In the genomic region with DNA sequence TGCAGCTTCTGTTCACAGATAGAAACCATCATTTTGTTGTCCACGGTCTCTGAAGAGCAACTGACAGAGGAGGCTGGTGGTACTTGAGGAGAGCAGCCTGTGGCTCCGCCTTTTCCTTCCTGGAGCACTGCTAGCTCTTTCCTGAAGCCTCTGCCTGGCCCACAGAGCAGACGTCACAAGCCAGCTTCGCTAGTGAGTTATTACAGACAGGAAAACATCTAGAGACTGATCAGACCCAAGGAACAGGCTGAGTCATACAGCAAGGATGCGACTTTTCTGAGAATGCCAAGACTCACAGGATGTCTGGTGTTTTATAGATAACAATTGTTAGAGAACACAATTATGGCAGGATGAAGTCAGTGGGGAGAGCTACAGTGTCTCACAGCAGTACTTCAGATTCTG, we compare ENCODE assay signal across 8 mouse cellular contexts. TPM values are rescaled to one million over a fixed set of nuclear protein-coding genes. Genes with fewer than 3 reads are reported as not detected.
DNase-seq lines count a peak whose midpoint lies in the region; ATAC-seq and TF ChIP-seq lines count a peak whose summit lies in the region.

Gene Gm49391, minus strand, starts transcription at position 72 of the 402 bp plus-strand sequence.
Gene Ctla2a, minus strand, starts transcription at position 126 of the 402 bp plus-strand sequence.

- no peaks in the 10 kb centered on the region for H3K4me1 ChIP-seq in stomach, embryonic 14.5 days (ENCODE audit: control insufficient read depth, insufficient read depth, low read length)
- no peaks in the 10 kb centered on the region for H3K4me1 ChIP-seq in stomach, postnatal 0 days (replicated peaks; ENCODE audit: control insufficient read depth, insufficient read depth)
- H3K4me1 ChIP-seq in kidney, postnatal 0 days (replicated peaks; ENCODE audit: insufficient read depth, low read length) = no peaks in the 10 kb centered on the region

- no peak within 1 kb of the TSS for H3K4me3 ChIP-seq in stomach, embryonic 14.5 days (ENCODE audit: low read depth, low read length)
- no peak within 1 kb of the TSS for H3K4me3 ChIP-seq in stomach, postnatal 0 days (ENCODE audit: low read depth, low read length)
- no peak within 1 kb of the TSS for H3K4me3 ChIP-seq in kidney, postnatal 0 days (replicated peaks; ENCODE audit: low read depth, low read length)
- H3K4me3 ChIP-seq in layer of hippocampus, adult 2 months = no peak within 1 kb of the TSS; the same call in 1 of the 2 replicates

- WGBS in stomach, embryonic 14.5 days = 55% methylated on average over 5 of the region's 5 CpGs
- 56% methylated on average over 5 of the region's 5 CpGs for WGBS in stomach, postnatal 0 days
- WGBS in kidney, postnatal 0 days = 54% methylated on average over 5 of the region's 5 CpGs

- peak; percentile 53; the same call in 1 of the 2 replicates for ATAC-seq in stomach, embryonic 14.5 days (ENCODE audit: insufficient number of reproducible peaks, insufficient read depth, low FRiP score, low read depth)
- ATAC-seq in stomach, postnatal 0 days (ENCODE audit: low FRiP score, low TSS enrichment) = no peak; the same call in 1 of the 2 replicates
- ATAC-seq in kidney, postnatal 0 days (replicated peaks; ENCODE audit: low FRiP score, low read depth) = peak; percentile 43; the same call in 1 of the 2 replicates
- ATAC-seq in megakaryocyte progenitor cell, adult 5-6 weeks (replicated peaks; ENCODE audit: poor library complexity) = peak; percentile 98

- H3K9ac ChIP-seq in stomach, embryonic 14.5 days (replicated peaks; ENCODE audit: low read depth, low read length) = no peak within 1 kb of the TSS
- H3K9ac ChIP-seq in stomach, postnatal 0 days (ENCODE audit: low read length) = no peak within 1 kb of the TSS
- H3K9ac ChIP-seq in kidney, postnatal 0 days (ENCODE audit: low read depth, low read length) = no peak within 1 kb of the TSS

- TF ChIP-seq CTCF in stomach, postnatal 0 days (IDR thresholded peaks at IDR 0.05; ENCODE audit: low read depth) = no peak
- no peak for TF ChIP-seq CTCF in kidney, postnatal 0 days (IDR thresholded peaks at IDR 0.05; ENCODE audit: low read depth)
- TF ChIP-seq CTCF in layer of hippocampus, adult 2 months (conservative IDR thresholded peaks at IDR 0.05) = no peak

- no peak for DNase-seq in stomach, postnatal 0 days (ENCODE audit: low spot score)
- DNase-seq in heart, adult 18-20 months = peak; percentile 56 to 90
- peak; percentile 47 for DNase-seq in kidney, postnatal 0 days (ENCODE audit: low spot score)
- no peak for DNase-seq in adipocyte (ENCODE audit: low spot score)
- no peak for DNase-seq in layer of hippocampus, adult 2 months (ENCODE audit: low spot score in 2 of 2)
- no peak for DNase-seq in right cerebral cortex, postnatal 25 days

- H3K4me2 ChIP-seq in stomach, embryonic 14.5 days (replicated peaks; ENCODE audit: low read depth, low read length) = no peak within 1 kb of the TSS
- no peak within 1 kb of the TSS for H3K4me2 ChIP-seq in stomach, postnatal 0 days (replicated peaks; ENCODE audit: low read depth)
- H3K4me2 ChIP-seq in kidney, postnatal 0 days (ENCODE audit: low read length) = no peak within 1 kb of the TSS

- H3K9me3 ChIP-seq in stomach, embryonic 14.5 days (ENCODE audit: control insufficient read depth, low read depth, low read length) = no peaks in the 10 kb centered on the region
- no peaks in the 10 kb centered on the region for H3K9me3 ChIP-seq in stomach, postnatal 0 days (ENCODE audit: control insufficient read depth, low read length)
- no peaks in the 10 kb centered on the region for H3K9me3 ChIP-seq in kidney, postnatal 0 days (replicated peaks; ENCODE audit: low read length)

- no peaks in the 10 kb centered on the region for H3K36me3 ChIP-seq in stomach, embryonic 14.5 days (ENCODE audit: control insufficient read depth, insufficient read depth, low read length)
- H3K36me3 ChIP-seq in stomach, postnatal 0 days (ENCODE audit: control insufficient read depth, insufficient read depth, low read length) = no peaks in the 10 kb centered on the region
- H3K36me3 ChIP-seq in kidney, postnatal 0 days (ENCODE audit: insufficient read depth, low read length) = no peaks in the 10 kb centered on the region

- H3K27ac ChIP-seq in stomach, embryonic 14.5 days (ENCODE audit: low read length) = no peak within 1 kb of the TSS
- no peak within 1 kb of the TSS; the same call in 1 of the 2 replicates for H3K27ac ChIP-seq in stomach, postnatal 0 days (replicated peaks)
- H3K27ac ChIP-seq in kidney, postnatal 0 days = no peak within 1 kb of the TSS
- H3K27ac ChIP-seq in layer of hippocampus, adult 2 months = no peak within 1 kb of the TSS

- no peak for TF ChIP-seq EP300 in stomach, postnatal 0 days (optimal IDR thresholded peaks at IDR 0.05)

- H3K27me3 ChIP-seq in stomach, embryonic 14.5 days (ENCODE audit: control insufficient read depth, insufficient read depth, low read length) = no peaks in the 10 kb centered on the region
- no peaks in the 10 kb centered on the region for H3K27me3 ChIP-seq in stomach, postnatal 0 days (ENCODE audit: control insufficient read depth, insufficient read depth, low read length)
- H3K27me3 ChIP-seq in kidney, postnatal 0 days (ENCODE audit: insufficient read depth, low read length) = no peaks in the 10 kb centered on the region

RNA-seq across cellular contexts. Expression of gene Gm49391, which starts in this region (rescaled TPM):
- polyA plus RNA-seq in stomach, embryonic 14.5 days (2014; fragmentation: Nextera tagmentation; extraction: Ambion mirVana) = 1.2 and 1.6 TPM in 2 replicates
- polyA plus RNA-seq in stomach, postnatal 0 days (2015; fragmentation: Nextera tagmentation; extraction: Ambion mirVana) = 2.4 and 3.1 TPM in 2 replicates
- total RNA-seq in heart, adult 18-20 months (2021) = 1 to 10 TPM; 1.8 to 7.9 TPM
- 0.66 and 2.6 TPM in 2 replicates for polyA plus RNA-seq in kidney, postnatal 0 days (2015; fragmentation: Nextera tagmentation; extraction: Ambion mirVana)
- 0.27 and 3.2 TPM in 2 replicates for total RNA-seq in megakaryocyte progenitor cell, adult 5-6 weeks (2015)
- total RNA-seq in megakaryocyte progenitor cell, adult 5-6 weeks (2017) = 0.78 and 4.2 TPM in 2 replicates
- total RNA-seq in layer of hippocampus, adult 2 months (2021) = not detected

RNA-seq across cellular contexts. Expression of gene Ctla2a, which starts in this region (rescaled TPM):
- 25.5 and 28.8 TPM in 2 replicates for polyA plus RNA-seq in stomach, embryonic 14.5 days (2014; fragmentation: Nextera tagmentation; extraction: Ambion mirVana)
- polyA plus RNA-seq in stomach, postnatal 0 days (2015; fragmentation: Nextera tagmentation; extraction: Ambion mirVana) = 20.6 and 23.6 TPM in 2 replicates
- total RNA-seq in heart, adult 18-20 months (2021) = 10 to 100 TPM; 80.3 to 99.9 TPM
- 33.9 and 42.9 TPM in 2 replicates for polyA plus RNA-seq in kidney, postnatal 0 days (2015; fragmentation: Nextera tagmentation; extraction: Ambion mirVana)
- 41.0 and 65.4 TPM in 2 replicates for total RNA-seq in megakaryocyte progenitor cell, adult 5-6 weeks (2015)
- 24.3 and 59.8 TPM in 2 replicates for total RNA-seq in megakaryocyte progenitor cell, adult 5-6 weeks (2017)
- 10 to 100 TPM; 11.8 to 13.9 TPM for total RNA-seq in layer of hippocampus, adult 2 months (2021)

Comparison
In these comparisons a context has a peak if more than half of its experiments do, and no peak if none do; other contexts are left out.
1. DNase-seq: peak in heart, adult 18-20 months (2 of 2) and kidney, postnatal 0 days (single experiment); none in stomach, postnatal 0 days (single experiment), adipocyte (single experiment), layer of hippocampus, adult 2 months (0 of 2) and right cerebral cortex, postnatal 25 days (single experiment).